Mouse (Mus musculus): Measurements from ENCODE around the gene Lipo2.
"Not testable (repeated sequence)": the region's sequence is repeated elsewhere in the genome, so short reads cannot be mapped to it uniquely, and the experiment has no call there.

The Lipo2 gene

DNA sequence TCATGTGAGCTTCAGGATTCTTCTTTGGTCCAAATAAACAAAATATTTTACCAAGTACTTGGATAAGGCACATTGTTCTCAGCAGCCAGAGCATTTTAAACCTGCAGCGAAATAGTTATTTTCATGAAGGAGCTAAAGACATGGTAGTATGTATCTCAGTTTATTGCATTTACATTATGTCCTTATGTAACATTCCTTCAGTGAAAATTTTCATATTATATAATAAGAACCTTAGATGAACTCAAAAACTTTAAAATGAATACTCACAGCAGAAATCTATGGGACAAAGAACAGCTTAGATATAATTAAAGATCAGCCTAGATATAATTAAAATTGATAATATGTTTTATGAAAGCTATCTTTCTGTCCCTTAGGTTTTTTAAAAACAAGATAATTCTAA lies at the start of gene Lipo2:
Gene Lipo2, minus strand, starts transcription at position 101 of the 400 bp plus-strand sequence.
- DNase-seq, result not testable (repeated sequence)

DNA sequence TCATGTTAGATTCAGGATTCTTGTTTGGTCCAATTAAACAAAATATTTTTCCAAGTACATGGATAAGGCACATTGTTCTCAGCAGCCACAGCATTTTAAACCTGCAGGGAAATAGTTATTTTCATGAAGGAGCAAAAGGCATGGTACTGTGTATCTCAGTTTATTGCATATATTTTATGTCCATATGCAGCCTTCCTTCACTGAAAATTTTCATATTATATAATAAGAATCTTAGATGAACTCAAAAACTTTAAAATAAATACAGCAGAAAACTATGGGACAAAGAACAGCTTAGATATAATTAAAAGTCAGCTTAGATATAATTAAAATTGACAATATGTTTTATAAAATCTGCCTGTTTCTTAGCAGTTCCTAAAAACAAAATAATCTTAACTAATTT lies 36.2 kb upstream of the Lipo2 start, which contains the start of gene Lipo1:
Gene Lipo1, minus strand, starts transcription at position 101 of the 400 bp plus-strand sequence.
- DNase-seq, result not testable (repeated sequence)

DNA sequence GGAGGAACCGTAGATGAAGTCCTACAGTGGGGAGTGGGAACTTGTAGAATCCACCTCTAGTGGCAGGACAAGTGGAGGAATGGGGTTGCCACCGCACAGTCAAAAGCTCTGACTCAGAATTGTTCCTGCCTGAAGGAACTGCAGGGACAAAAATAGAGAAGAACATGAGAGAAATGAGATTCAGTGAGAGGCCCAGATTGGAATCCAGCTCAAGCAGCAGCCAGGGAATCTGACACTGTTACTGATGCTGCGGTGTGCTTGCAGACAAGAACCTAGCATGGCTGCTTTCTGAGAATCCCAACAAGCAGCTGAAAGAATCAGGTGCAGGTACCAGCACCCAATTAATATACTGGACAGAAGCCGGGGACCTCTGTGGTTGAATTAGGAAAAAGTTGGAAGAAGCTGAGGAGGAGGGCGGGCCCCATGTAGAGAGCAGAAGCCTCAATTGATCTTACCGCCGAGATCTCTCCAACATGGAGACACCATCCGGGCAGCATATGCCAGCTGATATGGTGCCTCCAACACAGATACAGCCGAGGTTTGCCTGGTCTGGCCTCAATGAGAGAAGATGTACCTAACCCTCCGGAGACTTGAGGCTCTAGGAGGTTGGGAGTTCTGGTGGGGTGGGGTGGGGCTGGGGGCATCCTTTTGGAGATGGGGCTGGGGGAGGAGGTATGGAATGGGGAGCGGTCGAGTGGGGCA lies 35.6 kb upstream of the Lipo2 start:
- DNase-seq, result no peak

DNA sequence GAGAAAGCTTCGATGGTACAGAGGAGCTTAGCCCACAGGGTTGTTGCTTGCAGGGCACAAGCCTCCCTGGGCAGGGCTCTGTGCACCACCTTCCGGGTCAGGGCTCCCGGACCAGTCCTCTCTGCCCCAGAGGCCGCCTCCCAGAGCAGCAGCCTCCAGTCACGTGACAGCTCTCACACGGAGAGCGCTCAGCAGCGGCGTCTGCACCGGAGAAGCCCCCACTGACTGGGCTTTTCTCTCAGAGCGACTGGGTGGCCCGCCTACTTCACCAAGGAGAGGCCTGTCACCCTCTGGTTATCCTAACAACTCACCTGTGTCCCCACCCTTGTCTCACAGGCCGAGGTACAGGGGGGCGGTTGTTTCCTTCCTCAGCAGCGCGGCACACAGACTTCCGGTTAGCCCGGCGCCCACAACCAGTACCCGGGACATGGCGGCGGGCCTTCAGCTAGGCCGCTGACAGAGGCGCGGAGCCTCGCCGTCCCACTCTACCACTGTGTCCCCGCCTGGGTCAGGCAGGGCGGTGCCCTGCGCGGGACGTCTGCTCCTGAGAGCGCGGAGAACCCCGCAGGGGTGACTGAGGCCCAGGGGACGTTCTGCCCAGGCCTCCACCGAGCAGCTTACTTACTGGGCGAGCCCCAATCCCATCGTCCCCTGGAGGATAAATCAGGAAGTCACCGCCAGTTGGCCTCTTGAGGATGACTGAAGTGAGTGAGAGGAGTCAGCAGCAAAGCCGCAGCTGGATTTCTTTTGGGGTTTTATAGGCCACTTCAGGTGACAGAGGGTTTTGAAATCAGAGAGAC lies 10.3 kb upstream of the Lipo2 start, which contains the start of gene Lipo3:
Gene Lipo3, minus strand, starts transcription at position 665 of the 800 bp plus-strand sequence.
- DNase-seq, result peak; percentile 34
